Mouse (Mus musculus) thymus, adult 2 months (tissue): ENCODE data around the gene Frmd4a.

Experiments used
- CTCF ChIP-seq: fragments of 200-500 bp; IDR thresholded peaks from 2 replicates; pipeline ENCODE4 v1.5.1; 2012; ENCODE audit warnings: mild to moderate bottlenecking, control low read depth, low read length, moderate library complexity, borderline replicate concordance; ENCODE audit not compliant: control insufficient read depth, poor library complexity, insufficient read depth; ENCODE audit errors: extremely low read depth
- POLR2A ChIP-seq: fragments of 200-500 bp; IDR thresholded peaks from 2 replicates; pipeline ENCODE4 v1.6.1; 2012; ENCODE audit warnings: mild to moderate bottlenecking, low read length, control low read depth, moderate library complexity; ENCODE audit not compliant: control insufficient read depth, poor library complexity, insufficient read depth; ENCODE audit errors: extremely low read depth

GRCm38 (mm10) chr2:4380435-4380834 is 362.9 kb downstream of the Frmd4a start:
- no peak for TF ChIP-seq POLR2A
- no peak for TF ChIP-seq CTCF
